Mouse (Mus musculus): ENCODE data around the gene Abcg8. TPM values are rescaled to one million over a fixed set of nuclear protein-coding genes. Genes with fewer than 3 reads are reported as not detected.

Abcg8 gene
- polyA plus RNA-seq, 1 experiment from 2014 or later: 5.6 TPM

DNA sequence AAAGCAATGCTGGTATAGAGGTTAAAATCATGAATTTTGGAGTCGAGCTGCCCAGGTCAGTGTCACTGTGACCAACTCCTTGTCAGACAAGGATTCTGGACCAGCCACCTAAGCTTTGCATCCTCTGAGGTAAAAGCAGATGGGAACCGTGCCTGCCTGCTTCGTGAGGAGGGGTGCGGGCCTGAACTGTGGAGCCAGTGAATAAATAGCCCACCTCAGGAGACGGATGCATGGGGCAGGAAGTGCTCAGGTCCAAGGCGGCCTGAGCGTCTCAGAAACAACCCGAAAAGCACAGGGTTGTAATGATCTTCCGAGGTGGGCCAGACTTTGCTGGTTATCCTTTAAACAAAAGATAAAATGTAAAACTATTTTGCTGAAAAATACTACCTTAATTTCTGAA lies 31.0 kb upstream of the Abcg8 start:
- Histone ChIP-seq H3K27me3 (ENCODE audit: insufficient read depth, low read length) (no peaks in the 10 kb centered on the region), H3K9me3 (ENCODE audit: low read length) (no peaks in the 10 kb centered on the region), H3K9ac (replicated peaks) (no peak overlapping the region), H3K27ac (ENCODE audit: low read depth) (no peak overlapping the region), H3K4me1 (ENCODE audit: insufficient read depth) (peaks cover 5% of the 10 kb centered on the region; the same call in 1 of the 2 replicates), H3K4me2 (ENCODE audit: low read depth, low read length) (no peak overlapping the region), H3K36me3 (replicated peaks; ENCODE audit: insufficient read depth, low read length) (no peaks in the 10 kb centered on the region), H3K4me3 (ENCODE audit: low read depth, low read length) (no peak overlapping the region)
- no peak for ATAC-seq
- DNase-seq: no peak
- WGBS (ENCODE audit: insufficient replicate concordance): 51% methylated on average over 9 of the region's 9 CpGs
- TF ChIP-seq EP300 (IDR thresholded peaks at IDR 0.05; ENCODE audit: low read depth) (no peak), CTCF (IDR thresholded peaks at IDR 0.05; ENCODE audit: low read depth) (no peak)

DNA sequence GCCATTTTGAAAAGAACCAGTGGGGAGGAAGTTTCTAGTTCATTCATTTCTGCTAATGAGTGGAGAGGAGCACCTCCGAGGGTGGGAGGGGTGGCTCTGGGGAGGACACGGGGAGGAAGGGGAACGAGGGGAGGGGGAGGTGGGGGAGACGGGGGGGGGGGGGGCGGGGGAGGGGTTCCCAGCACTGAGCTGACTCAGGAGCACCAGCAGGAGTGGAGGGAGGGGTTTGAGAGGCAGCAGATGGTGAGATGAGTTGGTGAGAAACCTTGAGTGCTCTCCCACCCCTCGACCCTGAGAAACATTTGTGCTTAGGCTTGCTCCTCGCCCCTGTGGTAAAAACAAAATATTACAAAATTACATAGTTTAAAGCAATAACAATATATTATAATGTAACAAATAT lies 30.2 kb upstream of the Abcg8 start:
- Histone ChIP-seq H3K27ac (ENCODE audit: low read depth) (no peak overlapping the region), H3K9me3 (ENCODE audit: low read length) (no peaks in the 10 kb centered on the region), H3K27me3 (ENCODE audit: insufficient read depth, low read length) (no peaks in the 10 kb centered on the region), H3K4me1 (ENCODE audit: insufficient read depth) (peaks cover 8% of the 10 kb centered on the region; the same call in 1 of the 2 replicates), H3K36me3 (replicated peaks; ENCODE audit: insufficient read depth, low read length) (no peaks in the 10 kb centered on the region), H3K4me3 (ENCODE audit: low read depth, low read length) (no peak overlapping the region), H3K4me2 (ENCODE audit: low read depth, low read length) (no peak overlapping the region), H3K9ac (replicated peaks) (no peak overlapping the region)
- 22% methylated on average over 3 of the region's 7 CpGs for WGBS (ENCODE audit: insufficient replicate concordance)
- ATAC-seq (no peak), DNase-seq (no peak)
- no peak for TF ChIP-seq CTCF (IDR thresholded peaks at IDR 0.05; ENCODE audit: low read depth)
- TF ChIP-seq EP300 (IDR thresholded peaks at IDR 0.05; ENCODE audit: low read depth): no peak

DNA sequence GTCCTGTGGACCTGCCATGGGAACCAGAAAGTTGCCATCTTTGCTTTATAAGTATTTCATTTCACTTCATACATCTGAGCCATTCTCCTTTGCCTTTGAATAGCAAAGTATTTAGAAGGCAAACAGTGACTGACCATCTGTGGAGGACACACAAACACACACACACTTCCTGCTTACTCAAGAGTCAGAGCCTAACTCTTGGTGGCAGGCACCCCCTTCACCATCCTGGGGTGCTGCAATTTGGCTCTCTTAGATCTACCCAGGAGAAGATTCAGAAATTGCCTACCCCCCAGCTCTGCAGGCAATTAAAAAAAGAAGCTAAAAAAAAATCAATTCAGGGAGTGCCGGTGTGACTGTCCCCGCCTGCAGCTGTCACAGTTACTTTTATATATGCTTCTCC lies 29.6 kb upstream of the Abcg8 start:
- no peaks in the 10 kb centered on the region for H3K27me3 ChIP-seq (ENCODE audit: insufficient read depth, low read length)
- H3K36me3 ChIP-seq (replicated peaks; ENCODE audit: insufficient read depth, low read length): no peaks in the 10 kb centered on the region
- H3K4me3 ChIP-seq (ENCODE audit: low read depth, low read length): no peak overlapping the region
- ATAC-seq (no peak), DNase-seq (no peak)
- no peak for TF ChIP-seq EP300 (IDR thresholded peaks at IDR 0.05; ENCODE audit: low read depth)
- TF ChIP-seq CTCF (IDR thresholded peaks at IDR 0.05; ENCODE audit: low read depth): no peak
- 47% methylated on average over 2 of the region's 2 CpGs for WGBS (ENCODE audit: insufficient replicate concordance)
- no peaks in the 10 kb centered on the region for H3K9me3 ChIP-seq (ENCODE audit: low read length)
- no peak overlapping the region for H3K9ac ChIP-seq (replicated peaks)
- H3K27ac ChIP-seq (ENCODE audit: low read depth): peak overlapping the region; percentile 0; the same call in 1 of the 2 replicates
- H3K4me1 ChIP-seq (ENCODE audit: insufficient read depth): peaks cover 8% of the 10 kb centered on the region; the same call in 1 of the 2 replicates
- H3K4me2 ChIP-seq (ENCODE audit: low read depth, low read length): no peak overlapping the region

DNA sequence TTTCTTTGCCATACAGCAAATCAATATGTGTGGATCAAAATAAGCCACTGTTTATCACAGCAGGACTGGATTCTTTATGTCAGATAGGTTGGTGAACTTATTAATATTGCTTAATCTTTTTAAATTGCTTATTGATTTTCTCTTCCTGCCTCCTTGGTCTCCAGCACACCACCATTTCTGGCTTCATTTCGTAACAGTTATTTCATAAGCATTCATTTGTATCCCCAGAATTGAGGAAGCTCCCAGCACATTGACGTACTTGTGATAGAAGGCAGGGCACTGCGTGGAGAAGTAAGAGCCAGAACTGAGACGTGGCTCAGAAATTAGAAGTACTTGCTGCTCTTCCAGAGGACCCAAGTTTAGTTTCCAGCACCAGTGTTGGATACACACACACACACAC lies 28.5 kb upstream of the Abcg8 start:
- H3K4me2 ChIP-seq (ENCODE audit: low read depth, low read length): no peak overlapping the region
- H3K27ac ChIP-seq (ENCODE audit: low read depth): no peak overlapping the region
- 26% methylated on average over 4 of the region's 4 CpGs for WGBS (ENCODE audit: insufficient replicate concordance)
- H3K27me3 ChIP-seq (ENCODE audit: insufficient read depth, low read length): no peaks in the 10 kb centered on the region
- DNase-seq (no peak), ATAC-seq (peak; percentile 66)
- H3K9me3 ChIP-seq (ENCODE audit: low read length): no peaks in the 10 kb centered on the region
- H3K4me1 ChIP-seq (ENCODE audit: insufficient read depth): peaks cover 8% of the 10 kb centered on the region; the same call in 1 of the 2 replicates
- H3K4me3 ChIP-seq (ENCODE audit: low read depth, low read length): no peak overlapping the region
- no peaks in the 10 kb centered on the region for H3K36me3 ChIP-seq (replicated peaks; ENCODE audit: insufficient read depth, low read length)
- peak; percentile 56; the same call in 1 of the 2 replicates for TF ChIP-seq EP300 (IDR thresholded peaks at IDR 0.05; ENCODE audit: low read depth)
- no peak for TF ChIP-seq CTCF (IDR thresholded peaks at IDR 0.05; ENCODE audit: low read depth)
- no peak overlapping the region for H3K9ac ChIP-seq (replicated peaks)

DNA sequence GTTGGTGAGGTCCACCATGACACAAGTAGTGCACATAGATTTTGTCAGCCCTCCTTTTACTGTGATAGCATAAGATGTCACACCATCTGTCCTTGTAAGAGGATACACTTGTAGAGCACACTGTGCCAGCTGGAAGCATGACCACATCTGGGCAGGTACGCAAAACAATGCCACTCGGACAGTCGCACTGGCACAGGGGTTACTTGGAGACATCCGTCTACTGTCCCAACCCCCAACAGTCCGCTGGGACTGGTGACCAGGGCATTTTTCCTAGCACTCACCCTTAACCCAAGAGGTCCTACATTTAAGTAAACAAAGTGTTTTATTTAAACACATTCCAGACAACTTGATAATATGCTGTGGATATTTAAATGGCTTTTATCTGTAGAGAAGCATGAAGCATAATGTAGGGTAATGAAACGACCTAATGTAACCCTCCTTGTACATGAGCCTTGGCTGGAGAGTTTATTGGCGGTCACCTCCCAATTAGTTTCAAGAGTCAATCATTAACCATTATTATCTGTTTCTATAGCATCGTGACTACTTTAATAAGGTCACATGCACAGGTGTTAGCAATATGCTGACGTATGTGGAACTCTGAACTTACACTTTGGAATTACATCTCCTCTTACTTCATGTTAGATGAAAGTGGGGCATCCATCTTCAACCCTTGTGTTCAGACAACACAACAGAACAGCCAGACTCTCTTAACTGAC lies 25.6 kb upstream of the Abcg8 start:
- Histone ChIP-seq H3K27me3 (ENCODE audit: insufficient read depth, low read length) (no peaks in the 10 kb centered on the region), H3K36me3 (replicated peaks; ENCODE audit: insufficient read depth, low read length) (no peaks in the 10 kb centered on the region), H3K9me3 (ENCODE audit: low read length) (no peaks in the 10 kb centered on the region), H3K9ac (replicated peaks) (no peak overlapping the region), H3K27ac (ENCODE audit: low read depth) (no peak overlapping the region), H3K4me3 (ENCODE audit: low read depth, low read length) (no peak overlapping the region), H3K4me1 (ENCODE audit: insufficient read depth) (peaks cover 8% of the 10 kb centered on the region; the same call in 1 of the 2 replicates), H3K4me2 (ENCODE audit: low read depth, low read length) (no peak overlapping the region)
- TF ChIP-seq CTCF (IDR thresholded peaks at IDR 0.05; ENCODE audit: low read depth) (no peak), EP300 (IDR thresholded peaks at IDR 0.05; ENCODE audit: low read depth) (peak; percentile 63)
- 72% methylated on average over 9 of the region's 9 CpGs for WGBS (ENCODE audit: insufficient replicate concordance)
- ATAC-seq: peak; percentile 76
- DNase-seq: peak; percentile 23

DNA sequence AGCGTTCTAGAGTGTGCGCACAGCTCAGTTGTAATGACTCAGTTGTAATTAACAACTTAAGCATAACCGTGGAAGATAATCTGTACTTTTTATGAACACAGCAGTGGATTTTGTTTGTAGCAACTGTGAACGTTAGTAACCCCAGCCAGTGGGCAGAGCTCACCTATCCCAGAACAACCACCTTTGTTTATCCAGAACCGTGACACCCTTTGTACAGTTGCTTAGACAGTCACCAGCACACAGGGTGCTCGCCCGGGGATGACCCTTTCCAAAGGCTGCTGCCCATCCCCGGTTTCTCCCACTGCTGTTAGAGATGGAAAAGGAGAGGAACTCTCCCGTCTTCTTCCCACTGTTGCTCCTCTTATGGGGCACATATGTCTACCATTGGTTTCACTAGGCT lies 22.6 kb upstream of the Abcg8 start:
- peaks cover 6% of the 10 kb centered on the region; the same call in 1 of the 2 replicates for H3K4me1 ChIP-seq (ENCODE audit: insufficient read depth)
- H3K36me3 ChIP-seq (replicated peaks; ENCODE audit: insufficient read depth, low read length): no peaks in the 10 kb centered on the region
- no peak overlapping the region for H3K4me2 ChIP-seq (ENCODE audit: low read depth, low read length)
- H3K27ac ChIP-seq (ENCODE audit: low read depth): no peak overlapping the region
- ATAC-seq: peak; percentile 61
- H3K9ac ChIP-seq (replicated peaks): no peak overlapping the region
- H3K9me3 ChIP-seq (ENCODE audit: low read length): no peaks in the 10 kb centered on the region
- TF ChIP-seq EP300 (IDR thresholded peaks at IDR 0.05; ENCODE audit: low read depth): no peak
- no peak for TF ChIP-seq CTCF (IDR thresholded peaks at IDR 0.05; ENCODE audit: low read depth)
- no peaks in the 10 kb centered on the region for H3K27me3 ChIP-seq (ENCODE audit: insufficient read depth, low read length)
- no peak overlapping the region for H3K4me3 ChIP-seq (ENCODE audit: low read depth, low read length)
- DNase-seq: no peak
- WGBS (ENCODE audit: insufficient replicate concordance): 68% methylated on average over 9 of the region's 9 CpGs
